Mouse (Mus musculus): Measurements from ENCODE around the gene Tprn. TPM values are rescaled to one million over a fixed set of nuclear protein-coding genes. Genes with fewer than 3 reads are reported as not detected.

Gene Tprn
- polyA plus RNA-seq, 1 experiment from 2014 or later, result 3.1 TPM

DNA sequence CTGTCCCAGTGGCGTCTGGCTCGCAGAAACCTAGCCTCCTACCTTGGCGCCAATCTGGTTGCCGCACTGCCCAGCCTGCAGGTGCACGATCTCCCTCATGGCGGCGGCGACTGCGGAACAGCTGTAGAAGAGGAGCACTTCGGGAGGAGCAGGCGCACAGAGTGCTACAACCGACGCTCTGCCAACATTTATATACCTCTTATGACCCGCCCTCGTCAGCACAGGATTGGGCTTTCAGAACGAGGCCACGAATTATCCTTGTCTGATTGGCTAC lies 38.0 kb upstream of the Tprn start, which contains the start of gene Tubb4b:
Gene Tubb4b (minus strand): TSS at position 211 of the 274 bp plus-strand sequence.
- ATAC-seq (ENCODE audit: insufficient number of reproducible peaks, insufficient read depth, low FRiP score, low read depth), result no peak
- whole genome bisulfite sequencing, result 0% methylated on average over 17 of the region's 17 CpGs
- peak within 1 kb of the TSS; percentile 84 for H3K9ac ChIP-seq (ENCODE audit: low read length)
- H3K36me3 ChIP-seq (ENCODE audit: control insufficient read depth, insufficient read depth, low read length), result peaks cover 20% of the 10 kb centered on the region
- H3K4me2 ChIP-seq (ENCODE audit: low read length), result peak within 1 kb of the TSS; percentile 96
- H3K27me3 ChIP-seq (ENCODE audit: control insufficient read depth, insufficient read depth, low read length), result no peaks in the 10 kb centered on the region
- peak within 1 kb of the TSS; percentile 71 to 91 for H3K4me3 ChIP-seq (ENCODE audit: control insufficient read depth in 1 of 2, insufficient read depth in 1 of 2, low read depth in 1 of 2, low read length in 2 of 2)
- H3K4me1 ChIP-seq (ENCODE audit: control insufficient read depth in 2 of 2, insufficient read depth in 2 of 2, low read length in 2 of 2), result peaks cover 5 to 21% of the 10 kb centered on the region in 2 experiments
- no peaks in the 10 kb centered on the region for H3K9me3 ChIP-seq (ENCODE audit: control insufficient read depth, low read length)
- peak within 1 kb of the TSS; percentile 97 to 100 for H3K27ac ChIP-seq (replicated peaks in 1 of 2; ENCODE audit: control insufficient read depth in 1 of 2, insufficient read depth in 1 of 2, low read depth in 2 of 2, low read length in 2 of 2)

DNA sequence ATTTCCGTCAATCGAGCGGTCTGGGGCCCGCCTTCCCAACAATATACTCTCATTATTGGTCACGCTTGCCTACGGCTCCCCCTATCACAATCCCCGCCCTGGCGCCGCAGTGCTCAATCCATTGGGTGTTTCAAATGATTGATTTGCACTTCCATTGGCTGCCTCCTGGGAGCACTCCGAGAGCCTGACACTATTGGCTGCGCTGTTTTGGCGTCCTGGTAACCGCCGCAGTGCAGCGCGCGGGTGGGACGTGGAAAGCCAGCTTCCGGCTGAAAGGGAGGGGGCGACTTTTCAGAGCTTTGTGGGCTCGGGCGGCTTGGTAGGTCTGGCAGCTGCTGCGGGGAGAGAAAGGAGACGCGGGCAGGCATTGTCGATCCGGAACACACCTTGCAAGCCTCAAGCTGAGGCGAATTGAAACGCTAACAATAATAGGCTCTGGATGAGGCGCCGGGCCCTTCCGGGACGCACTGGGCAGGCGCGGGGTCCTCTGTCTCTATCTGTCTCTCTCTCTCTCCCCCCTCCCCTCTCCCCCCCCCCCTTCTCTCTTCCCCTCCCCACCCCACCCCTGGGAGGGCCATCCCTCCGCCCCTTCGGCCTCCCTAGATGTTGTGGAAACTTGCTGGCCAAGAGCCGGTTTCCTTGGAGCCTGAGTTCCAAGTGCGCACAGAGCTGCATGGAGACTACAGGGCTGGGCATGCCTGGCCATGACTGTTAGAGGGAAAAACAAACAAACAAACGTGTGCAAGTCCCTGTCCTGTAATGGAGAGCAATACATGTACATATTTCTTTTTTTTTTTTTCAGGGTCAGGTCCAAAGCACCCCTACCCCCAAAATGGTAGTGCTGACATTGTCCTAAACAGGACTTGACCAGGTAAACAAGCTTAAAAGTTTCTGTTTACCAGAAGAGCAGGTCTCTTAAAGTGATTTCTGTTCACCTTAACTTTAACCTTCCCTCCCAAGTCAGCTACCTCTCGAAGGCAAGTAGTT lies 37.4 kb upstream of the Tprn start:
- 2% methylated on average over 41 of the region's 41 CpGs for WGBS

DNA sequence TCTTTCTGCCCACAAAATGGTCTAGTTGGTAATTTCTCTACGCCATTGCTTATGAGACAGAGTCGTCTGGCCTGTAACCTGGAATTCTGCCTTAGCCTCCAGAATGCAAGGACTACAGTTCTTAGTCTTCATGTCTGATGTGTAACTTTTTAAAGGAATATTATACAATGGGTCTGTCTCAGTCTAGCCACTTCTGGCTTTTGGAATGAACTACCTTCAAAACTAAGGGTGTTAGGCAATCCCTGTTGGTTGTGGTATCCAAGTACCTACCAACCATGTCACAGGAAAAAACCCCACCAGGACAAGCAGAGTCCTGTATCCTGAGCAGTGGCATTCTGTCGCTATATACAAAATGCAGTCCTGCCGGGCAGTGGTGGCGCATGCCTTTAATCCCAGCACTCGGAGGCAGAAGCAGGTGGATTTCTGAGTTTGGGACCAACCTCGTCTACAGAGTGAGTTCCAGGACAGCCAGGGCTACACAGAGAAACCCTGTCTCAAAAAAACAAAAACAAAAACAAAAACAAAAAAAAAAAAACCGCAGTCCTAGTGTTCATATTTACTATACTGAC lies 36.5 kb upstream of the Tprn start:
- peaks cover 20% of the 10 kb centered on the region for H3K36me3 ChIP-seq (ENCODE audit: control insufficient read depth, insufficient read depth, low read length)
- H3K4me3 ChIP-seq (ENCODE audit: control insufficient read depth in 1 of 2, insufficient read depth in 1 of 2, low read depth in 1 of 2, low read length in 2 of 2), result peak overlapping the region in 1 of 2 experiments; percentile 71; a peak in 2 of 4 replicates
- H3K9ac ChIP-seq (ENCODE audit: low read length), result peak overlapping the region; percentile 77
- ATAC-seq (ENCODE audit: insufficient number of reproducible peaks, insufficient read depth, low FRiP score, low read depth), result no peak
- peaks cover 5 to 21% of the 10 kb centered on the region in 2 experiments for H3K4me1 ChIP-seq (ENCODE audit: control insufficient read depth in 2 of 2, insufficient read depth in 2 of 2, low read length in 2 of 2)
- H3K9me3 ChIP-seq (ENCODE audit: control insufficient read depth, low read length), result no peaks in the 10 kb centered on the region
- WGBS, result 68% methylated on average over 8 of the region's 8 CpGs
- H3K4me2 ChIP-seq (ENCODE audit: low read length), result peak overlapping the region; percentile 60
- H3K27ac ChIP-seq (replicated peaks in 1 of 2; ENCODE audit: control insufficient read depth in 1 of 2, insufficient read depth in 1 of 2, low read depth in 2 of 2, low read length in 2 of 2), result peak overlapping the region; percentile 88 to 97
- H3K27me3 ChIP-seq (ENCODE audit: control insufficient read depth, insufficient read depth, low read length), result peaks cover 11% of the 10 kb centered on the region

More for the DNA sequence above, 37.4 kb upstream of the Tprn start:
- Histone ChIP-seq H3K27me3 (ENCODE audit: control insufficient read depth, insufficient read depth, low read length) (peaks cover 3% of the 10 kb centered on the region; the same call in 1 of the 2 replicates), H3K27ac (replicated peaks in 1 of 2; ENCODE audit: control insufficient read depth in 1 of 2, insufficient read depth in 1 of 2, low read depth in 2 of 2, low read length in 2 of 2) (peak overlapping the region; percentile 97 to 100), H3K9ac (ENCODE audit: low read length) (peak overlapping the region; percentile 77), H3K4me3 (ENCODE audit: control insufficient read depth in 1 of 2, insufficient read depth in 1 of 2, low read depth in 1 of 2, low read length in 2 of 2) (peak overlapping the region; percentile 71 to 91), H3K4me1 (ENCODE audit: control insufficient read depth in 2 of 2, insufficient read depth in 2 of 2, low read length in 2 of 2) (peaks cover 5 to 21% of the 10 kb centered on the region in 2 experiments), H3K9me3 (ENCODE audit: control insufficient read depth, low read length) (no peaks in the 10 kb centered on the region), H3K4me2 (ENCODE audit: low read length) (peak overlapping the region; percentile 60), H3K36me3 (ENCODE audit: control insufficient read depth, insufficient read depth, low read length) (peaks cover 20% of the 10 kb centered on the region)
- ATAC-seq (ENCODE audit: insufficient number of reproducible peaks, insufficient read depth, low FRiP score, low read depth), result peak; percentile 93

DNA sequence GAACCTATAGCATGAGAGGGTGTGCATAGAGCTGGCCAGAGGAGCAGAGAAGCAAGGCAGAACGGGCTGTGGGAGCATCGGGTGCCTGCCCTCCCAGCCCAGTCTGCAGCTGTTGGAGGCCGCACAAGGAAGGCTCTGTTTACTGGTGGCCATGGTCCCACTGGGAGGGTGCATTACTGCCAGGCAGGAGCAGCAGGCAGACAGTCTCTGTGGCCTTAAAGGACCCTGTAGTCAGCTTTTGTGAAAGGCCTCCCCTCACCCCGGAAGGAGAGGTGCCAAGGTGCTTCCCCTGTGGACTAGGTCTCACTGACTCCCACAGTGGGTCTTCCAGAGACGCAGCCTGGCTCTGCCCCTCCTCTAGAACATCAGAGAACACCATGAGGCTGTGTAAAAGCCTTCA lies 35.6 kb upstream of the Tprn start:
- ATAC-seq (ENCODE audit: insufficient number of reproducible peaks, insufficient read depth, low FRiP score, low read depth), result no peak
- Histone ChIP-seq H3K27ac (replicated peaks in 1 of 2; ENCODE audit: control insufficient read depth in 1 of 2, insufficient read depth in 1 of 2, low read depth in 2 of 2, low read length in 2 of 2) (no peak overlapping the region), H3K9me3 (ENCODE audit: control insufficient read depth, low read length) (no peaks in the 10 kb centered on the region), H3K36me3 (ENCODE audit: control insufficient read depth, insufficient read depth, low read length) (peaks cover 11% of the 10 kb centered on the region), H3K4me2 (ENCODE audit: low read length) (no peak overlapping the region), H3K9ac (ENCODE audit: low read length) (no peak overlapping the region), H3K4me3 (ENCODE audit: control insufficient read depth in 1 of 2, insufficient read depth in 1 of 2, low read depth in 1 of 2, low read length in 2 of 2) (no peak overlapping the region), H3K27me3 (ENCODE audit: control insufficient read depth, insufficient read depth, low read length) (peaks cover 20% of the 10 kb centered on the region), H3K4me1 (ENCODE audit: control insufficient read depth in 2 of 2, insufficient read depth in 2 of 2, low read length in 2 of 2) (peaks cover 5 to 21% of the 10 kb centered on the region in 2 experiments)
- 75% methylated on average over 5 of the region's 5 CpGs for WGBS

DNA sequence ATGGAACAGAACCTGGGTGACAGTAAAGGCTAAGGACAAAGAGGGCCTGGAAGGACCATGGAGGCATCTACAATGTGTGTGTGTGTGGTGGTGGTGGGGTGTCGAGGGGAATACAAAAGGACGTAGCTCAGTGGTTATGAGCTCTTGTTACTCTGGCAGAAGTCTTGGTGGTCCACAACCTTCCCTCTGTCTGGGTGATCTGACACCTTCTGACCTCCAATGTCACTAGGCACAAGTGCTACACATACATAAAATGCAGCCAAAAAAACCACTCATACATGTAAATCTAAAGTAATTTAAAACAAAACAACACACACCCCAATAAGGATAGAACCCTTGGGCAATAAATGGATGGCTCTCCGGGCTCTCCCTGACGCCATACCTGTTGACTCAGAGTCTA lies 35.0 kb upstream of the Tprn start:
- Histone ChIP-seq H3K9me3 (ENCODE audit: control insufficient read depth, low read length) (no peaks in the 10 kb centered on the region), H3K36me3 (ENCODE audit: control insufficient read depth, insufficient read depth, low read length) (peaks cover 6% of the 10 kb centered on the region; the same call in 1 of the 2 replicates), H3K9ac (ENCODE audit: low read length) (no peak overlapping the region), H3K4me1 (ENCODE audit: control insufficient read depth in 2 of 2, insufficient read depth in 2 of 2, low read length in 2 of 2) (peaks cover 5 to 21% of the 10 kb centered on the region in 2 experiments), H3K27me3 (ENCODE audit: control insufficient read depth, insufficient read depth, low read length) (peaks cover 22% of the 10 kb centered on the region), H3K4me2 (ENCODE audit: low read length) (no peak overlapping the region), H3K27ac (replicated peaks in 1 of 2; ENCODE audit: control insufficient read depth in 1 of 2, insufficient read depth in 1 of 2, low read depth in 2 of 2, low read length in 2 of 2) (no peak overlapping the region), H3K4me3 (ENCODE audit: control insufficient read depth in 1 of 2, insufficient read depth in 1 of 2, low read depth in 1 of 2, low read length in 2 of 2) (no peak overlapping the region)
- 92% methylated on average over 4 of the region's 4 CpGs for WGBS
- ATAC-seq (ENCODE audit: insufficient number of reproducible peaks, insufficient read depth, low FRiP score, low read depth), result no peak

DNA sequence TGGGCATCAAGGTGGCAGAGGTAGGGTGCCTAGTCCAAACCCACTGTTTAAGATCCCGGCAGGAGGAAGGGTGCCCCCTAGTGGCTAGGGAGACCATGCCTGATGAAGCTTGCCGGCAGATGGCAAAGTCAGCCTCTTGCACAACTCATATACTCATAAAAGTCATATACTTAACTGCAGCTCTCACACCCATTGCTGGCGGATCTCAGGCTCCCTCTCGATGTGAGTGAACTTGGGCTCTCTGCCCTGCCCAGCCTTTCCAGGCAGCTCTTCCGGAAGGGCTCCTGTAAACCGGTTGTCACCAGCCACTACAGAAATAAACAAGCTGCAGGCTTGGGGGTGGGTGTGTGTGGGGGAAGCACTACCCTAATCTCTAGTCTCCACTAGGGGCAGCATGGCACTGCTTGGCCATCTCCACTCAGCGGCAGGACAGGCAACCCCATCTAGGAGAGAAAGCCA lies 34.0 kb upstream of the Tprn start:
- Histone ChIP-seq H3K27me3 (ENCODE audit: control insufficient read depth, insufficient read depth, low read length) (peaks cover 22% of the 10 kb centered on the region), H3K9ac (ENCODE audit: low read length) (peak overlapping the region; percentile 55), H3K36me3 (ENCODE audit: control insufficient read depth, insufficient read depth, low read length) (peaks cover 1% of the 10 kb centered on the region; the same call in 1 of the 2 replicates), H3K9me3 (ENCODE audit: control insufficient read depth, low read length) (no peaks in the 10 kb centered on the region), H3K27ac (replicated peaks in 1 of 2; ENCODE audit: control insufficient read depth in 1 of 2, insufficient read depth in 1 of 2, low read depth in 2 of 2, low read length in 2 of 2) (peak overlapping the region; percentile 65 to 73), H3K4me1 (ENCODE audit: control insufficient read depth in 2 of 2, insufficient read depth in 2 of 2, low read length in 2 of 2) (peaks cover 3 to 18% of the 10 kb centered on the region in 2 experiments), H3K4me2 (ENCODE audit: low read length) (peak overlapping the region; percentile 62), H3K4me3 (ENCODE audit: control insufficient read depth in 1 of 2, insufficient read depth in 1 of 2, low read depth in 1 of 2, low read length in 2 of 2) (peak overlapping the region; percentile 26 to 32)
- WGBS, result under 1% methylated on average over 7 of the region's 7 CpGs
- ATAC-seq (ENCODE audit: insufficient number of reproducible peaks, insufficient read depth, low FRiP score, low read depth), result 0 out of 2 replicates have a peak, but pooled peaks have one; percentile 16

DNA sequence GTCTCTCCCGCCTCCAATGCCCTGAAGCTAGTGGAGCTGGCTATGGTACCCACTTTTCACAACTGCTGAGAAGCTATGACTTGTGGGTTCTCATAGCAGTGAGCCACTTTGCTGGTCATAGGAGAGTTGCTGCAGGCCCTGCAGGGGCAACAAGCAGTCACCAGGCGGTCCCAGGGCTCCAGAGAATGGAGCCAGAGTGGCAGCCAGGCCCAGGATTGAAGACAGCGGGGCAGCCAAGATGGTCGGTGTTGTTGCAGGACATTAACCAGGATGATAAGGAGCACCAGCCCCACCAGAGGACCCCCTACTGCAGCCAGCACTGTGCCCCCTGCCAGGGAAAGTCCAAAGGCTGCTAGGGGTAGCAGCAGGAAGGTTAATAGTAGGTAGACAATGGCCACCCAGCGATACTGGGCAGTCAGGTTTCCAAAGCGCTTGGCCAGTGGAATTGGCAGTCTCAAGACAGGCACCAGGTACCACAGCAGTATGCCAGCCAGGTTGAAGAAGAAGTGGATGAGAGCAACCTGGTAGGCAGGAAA lies 33.4 kb upstream of the Tprn start:
- ATAC-seq (ENCODE audit: insufficient number of reproducible peaks, insufficient read depth, low FRiP score, low read depth), result no peak
- H3K4me2 ChIP-seq (ENCODE audit: low read length), result peak overlapping the region; percentile 62
- H3K4me1 ChIP-seq (ENCODE audit: control insufficient read depth in 2 of 2, insufficient read depth in 2 of 2, low read length in 2 of 2), result peaks cover 3 to 16% of the 10 kb centered on the region in 2 experiments
- no peaks in the 10 kb centered on the region for H3K36me3 ChIP-seq (ENCODE audit: control insufficient read depth, insufficient read depth, low read length)
- no peaks in the 10 kb centered on the region for H3K9me3 ChIP-seq (ENCODE audit: control insufficient read depth, low read length)
- H3K9ac ChIP-seq (ENCODE audit: low read length), result no peak overlapping the region
- peaks cover 22% of the 10 kb centered on the region for H3K27me3 ChIP-seq (ENCODE audit: control insufficient read depth, insufficient read depth, low read length)
- no peak overlapping the region for H3K27ac ChIP-seq (replicated peaks in 1 of 2; ENCODE audit: control insufficient read depth in 1 of 2, insufficient read depth in 1 of 2, low read depth in 2 of 2, low read length in 2 of 2)
- WGBS, result 62% methylated on average over 6 of the region's 6 CpGs
- H3K4me3 ChIP-seq (ENCODE audit: control insufficient read depth in 1 of 2, insufficient read depth in 1 of 2, low read depth in 1 of 2, low read length in 2 of 2), result no peak overlapping the region
